Mouse (Mus musculus): ENCODE results near the gene Cyp2c65. TPM values are rescaled to one million over a fixed set of nuclear protein-coding genes. Genes with fewer than 3 reads are reported as not detected.
"Not testable (repeated sequence)": the region's sequence is repeated elsewhere in the genome, so short reads cannot be mapped to it uniquely, and the experiment has no call there.

Gene Cyp2c65
- polyA plus RNA-seq (2014; fragmentation: Nextera tagmentation; extraction: Ambion mirVana): 3.4 and 4.1 TPM in 2 replicates

DNA sequence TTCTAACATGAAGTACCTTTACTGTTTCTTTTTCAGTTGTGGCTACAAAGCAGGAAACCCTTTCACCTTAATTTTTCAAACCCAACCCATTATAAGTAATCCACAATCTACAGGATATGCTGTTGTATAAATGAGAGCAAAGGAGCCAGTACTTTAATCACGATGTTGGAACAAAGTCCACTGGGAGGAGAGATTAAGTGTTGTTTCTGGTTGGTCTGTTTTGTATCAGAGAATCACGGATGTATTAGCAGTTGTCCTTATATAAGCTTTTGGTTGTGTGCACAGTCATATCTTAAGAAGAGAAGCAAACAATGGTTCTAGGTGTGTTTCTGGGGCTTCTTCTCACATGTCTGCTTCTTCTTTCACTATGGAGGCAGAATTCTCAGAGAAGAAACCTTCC is at the start of gene Cyp2c65:
Gene Cyp2c65 (plus strand): TSS at position 297 of the 400 bp plus-strand sequence.
- WGBS: 50% methylated on average over 2 of the region's 2 CpGs
- H3K9ac ChIP-seq (replicated peaks; ENCODE audit: low read depth, low read length): no peak within 1 kb of the TSS
- no peak for ATAC-seq (ENCODE audit: insufficient number of reproducible peaks, insufficient read depth, low FRiP score, low read depth)
- no peak within 1 kb of the TSS for H3K27ac ChIP-seq (ENCODE audit: low read length)
- no peak within 1 kb of the TSS for H3K4me2 ChIP-seq (replicated peaks; ENCODE audit: low read depth, low read length)
- no peaks in the 10 kb centered on the region for H3K36me3 ChIP-seq (ENCODE audit: control insufficient read depth, insufficient read depth, low read length)
- H3K4me1 ChIP-seq (ENCODE audit: control insufficient read depth, insufficient read depth, low read length): no peaks in the 10 kb centered on the region
- no peaks in the 10 kb centered on the region for H3K9me3 ChIP-seq (ENCODE audit: control insufficient read depth, low read depth, low read length)
- H3K4me3 ChIP-seq (ENCODE audit: low read depth, low read length): no peak within 1 kb of the TSS
- H3K27me3 ChIP-seq (ENCODE audit: control insufficient read depth, insufficient read depth, low read length): no peaks in the 10 kb centered on the region

DNA sequence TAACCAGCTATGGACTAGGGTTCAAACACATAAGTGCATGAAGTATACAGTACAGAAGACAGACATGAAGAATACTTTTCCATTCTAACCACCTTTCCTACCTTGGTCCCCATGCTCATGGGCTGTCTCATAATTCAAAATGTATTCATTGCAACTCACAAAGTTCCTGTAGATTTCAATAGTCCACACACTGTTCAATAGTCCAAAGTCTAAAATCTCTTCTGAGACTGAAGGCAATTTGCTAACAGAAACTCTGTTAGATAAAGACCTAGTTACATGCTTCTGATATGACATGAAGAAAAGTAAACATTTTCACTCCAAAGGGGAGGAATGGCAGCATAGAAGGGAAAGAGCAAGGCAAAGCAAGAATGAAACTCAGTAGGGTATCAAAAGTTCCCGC is 2.9 kb upstream of the Cyp2c65 start:
- ATAC-seq (ENCODE audit: insufficient number of reproducible peaks, insufficient read depth, low FRiP score, low read depth): no peak
- H3K9ac ChIP-seq (replicated peaks; ENCODE audit: low read depth, low read length): no peak overlapping the region
- 97% methylated on average over 1 of the region's 1 CpGs for WGBS
- H3K36me3 ChIP-seq (ENCODE audit: control insufficient read depth, insufficient read depth, low read length): no peaks in the 10 kb centered on the region
- no peak overlapping the region for H3K4me3 ChIP-seq (ENCODE audit: low read depth, low read length)
- H3K27me3 ChIP-seq (ENCODE audit: control insufficient read depth, insufficient read depth, low read length): no peaks in the 10 kb centered on the region
- H3K9me3 ChIP-seq (ENCODE audit: control insufficient read depth, low read depth, low read length): no peaks in the 10 kb centered on the region
- no peak overlapping the region for H3K4me2 ChIP-seq (replicated peaks; ENCODE audit: low read depth, low read length)
- H3K27ac ChIP-seq (ENCODE audit: low read length): no peak overlapping the region
- H3K4me1 ChIP-seq (ENCODE audit: control insufficient read depth, insufficient read depth, low read length): no peaks in the 10 kb centered on the region

DNA sequence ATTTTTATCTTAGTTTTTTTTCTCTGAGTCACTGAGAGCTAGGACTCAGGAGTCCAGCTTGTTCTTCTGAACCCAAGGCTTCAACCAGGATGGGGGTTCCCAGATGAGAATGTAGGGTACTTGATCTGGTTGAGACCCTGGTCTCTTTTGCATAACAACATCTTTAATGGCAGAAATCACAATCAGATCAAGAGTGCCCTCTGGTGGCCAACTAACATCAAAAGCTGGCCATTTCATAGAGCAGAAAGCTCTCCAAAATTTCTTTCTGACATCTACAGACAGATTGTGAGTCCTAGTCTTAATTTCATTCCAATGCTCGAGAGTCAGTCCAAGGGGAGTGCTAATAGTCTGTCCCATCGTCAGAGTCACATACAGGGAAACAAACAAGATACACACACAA is 38.0 kb downstream of the Cyp2c65 start:
- not testable (repeated sequence) for H3K27ac ChIP-seq (ENCODE audit: low read length); H3K9me3 ChIP-seq (ENCODE audit: control insufficient read depth, low read depth, low read length); H3K36me3 ChIP-seq (ENCODE audit: control insufficient read depth, insufficient read depth, low read length); H3K4me3 ChIP-seq (ENCODE audit: low read depth, low read length); H3K27me3 ChIP-seq (ENCODE audit: control insufficient read depth, insufficient read depth, low read length); H3K4me2 ChIP-seq (replicated peaks; ENCODE audit: low read depth, low read length); H3K9ac ChIP-seq (replicated peaks; ENCODE audit: low read depth, low read length); ATAC-seq (ENCODE audit: insufficient number of reproducible peaks, insufficient read depth, low FRiP score, low read depth); H3K4me1 ChIP-seq (ENCODE audit: control insufficient read depth, insufficient read depth, low read length)
- WGBS: 76% methylated on average over 2 of the region's 2 CpGs

DNA sequence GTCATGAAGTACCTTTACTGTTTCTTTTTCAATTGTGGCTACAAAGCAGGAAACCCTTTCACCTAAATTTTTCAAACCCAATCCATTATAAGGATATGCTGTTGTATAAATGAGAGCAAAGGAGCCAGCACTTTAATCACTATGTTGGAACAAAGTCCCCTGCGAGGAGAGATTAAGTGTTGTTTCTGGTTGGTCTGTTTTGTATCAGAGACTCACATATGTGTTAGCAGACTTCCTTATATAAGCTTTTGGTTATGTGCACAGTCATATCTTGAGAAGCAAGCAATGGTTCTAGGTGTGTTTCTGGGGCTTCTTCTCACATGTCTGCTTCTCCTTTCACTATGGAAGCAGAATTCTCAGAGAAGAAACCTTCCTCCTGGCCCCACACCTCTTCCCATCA is 52.8 kb downstream of the Cyp2c65 start, which contains the start of gene Cyp2c66:
Gene Cyp2c66 (plus strand): TSS at position 255 of the 400 bp plus-strand sequence.
- no peak within 1 kb of the TSS for H3K4me2 ChIP-seq (replicated peaks; ENCODE audit: low read depth, low read length)
- no peaks in the 10 kb centered on the region for H3K9me3 ChIP-seq (ENCODE audit: control insufficient read depth, low read depth, low read length)
- 84% methylated on average over 1 of the region's 1 CpGs for WGBS
- no peaks in the 10 kb centered on the region for H3K4me1 ChIP-seq (ENCODE audit: control insufficient read depth, insufficient read depth, low read length)
- no peak within 1 kb of the TSS for H3K27ac ChIP-seq (ENCODE audit: low read length)
- H3K27me3 ChIP-seq (ENCODE audit: control insufficient read depth, insufficient read depth, low read length): no peaks in the 10 kb centered on the region
- no peak for ATAC-seq (ENCODE audit: insufficient number of reproducible peaks, insufficient read depth, low FRiP score, low read depth)
- H3K4me3 ChIP-seq (ENCODE audit: low read depth, low read length): no peak within 1 kb of the TSS
- no peaks in the 10 kb centered on the region for H3K36me3 ChIP-seq (ENCODE audit: control insufficient read depth, insufficient read depth, low read length)
- no peak within 1 kb of the TSS for H3K9ac ChIP-seq (replicated peaks; ENCODE audit: low read depth, low read length)

Other genes starting within 250 kb of the Cyp2c65 start
- 9.2 and 9.3 TPM in 2 replicates for gene Noc3l, start 241.8 kb upstream of the Cyp2c65 start, polyA plus RNA-seq (2014; fragmentation: Nextera tagmentation; extraction: Ambion mirVana)
- gene Tbc1d12, start 224.4 kb upstream of the Cyp2c65 start, polyA plus RNA-seq (2014; fragmentation: Nextera tagmentation; extraction: Ambion mirVana): 3.0 and 3.5 TPM in 2 replicates
- gene Hells, start 130.1 kb upstream of the Cyp2c65 start, polyA plus RNA-seq (2014; fragmentation: Nextera tagmentation; extraction: Ambion mirVana): 49.4 and 49.9 TPM in 2 replicates
- 0.17 TPM in 1 of 2 replicates, not detected in the other for gene Cyp2c55, start 54.0 kb upstream of the Cyp2c65 start, polyA plus RNA-seq (2014; fragmentation: Nextera tagmentation; extraction: Ambion mirVana)
- not detected in 2 replicates for gene Cyp2c66, start 52.9 kb downstream of the Cyp2c65 start, polyA plus RNA-seq (2014; fragmentation: Nextera tagmentation; extraction: Ambion mirVana)
- not detected in 2 replicates for gene Cyp2c29, start 208.4 kb downstream of the Cyp2c65 start, polyA plus RNA-seq (2014; fragmentation: Nextera tagmentation; extraction: Ambion mirVana)